Mouse (Mus musculus) urinary bladder, adult 18-20 months (tissue): Measurements from ENCODE around the gene Xpnpep1.

Source experiments
- DNase-seq, 2 experiments: peaks; one replicate each; pipeline ENCODE4 v3.0.0; 2022; ENCODE audit warnings: low spot score in 2 of 2, mixed read lengths in 2 of 2

Xpnpep1 gene

DNA sequence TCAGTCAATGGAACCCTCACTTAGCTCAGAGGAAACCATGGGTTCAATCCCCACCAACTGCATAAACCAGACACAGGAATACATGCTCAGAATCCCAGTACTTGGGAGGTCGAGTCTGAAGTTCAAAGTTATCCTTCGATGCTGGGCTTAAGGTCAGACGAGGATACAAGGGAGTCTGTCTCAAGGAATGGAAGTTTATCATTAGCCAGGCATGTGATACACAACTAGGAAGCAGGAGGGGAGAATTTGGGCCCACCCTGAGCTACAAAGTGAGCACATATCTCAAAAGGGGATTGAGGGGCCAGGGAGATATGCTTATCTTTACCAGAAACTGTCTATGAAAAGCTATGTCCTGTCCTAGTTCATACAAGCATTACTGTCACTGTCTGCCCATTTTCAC lies 7.4 kb downstream of the Xpnpep1 start:
- DNase-seq, result no peak

DNA sequence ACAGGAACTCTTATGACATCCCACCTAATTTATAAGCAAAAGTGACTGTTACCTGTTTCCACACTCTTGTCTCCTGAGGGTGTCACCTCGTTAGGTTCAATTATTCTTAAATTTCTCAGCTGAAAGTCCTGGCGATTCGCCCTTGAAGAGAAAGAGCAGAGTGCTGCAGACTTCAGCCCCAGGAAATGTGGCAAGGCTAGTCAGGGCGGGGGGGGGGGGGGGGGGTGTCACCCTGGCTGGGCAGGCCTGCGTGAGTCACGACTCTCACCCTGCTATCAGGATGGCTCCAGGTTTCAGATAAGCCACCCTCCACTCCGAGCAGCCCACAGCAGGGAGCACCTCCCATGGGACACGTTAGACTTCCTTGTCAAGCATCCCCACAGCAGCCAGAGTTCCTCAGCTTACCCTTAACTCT lies 8.1 kb downstream of the Xpnpep1 start:
- no peak for DNase-seq

DNA sequence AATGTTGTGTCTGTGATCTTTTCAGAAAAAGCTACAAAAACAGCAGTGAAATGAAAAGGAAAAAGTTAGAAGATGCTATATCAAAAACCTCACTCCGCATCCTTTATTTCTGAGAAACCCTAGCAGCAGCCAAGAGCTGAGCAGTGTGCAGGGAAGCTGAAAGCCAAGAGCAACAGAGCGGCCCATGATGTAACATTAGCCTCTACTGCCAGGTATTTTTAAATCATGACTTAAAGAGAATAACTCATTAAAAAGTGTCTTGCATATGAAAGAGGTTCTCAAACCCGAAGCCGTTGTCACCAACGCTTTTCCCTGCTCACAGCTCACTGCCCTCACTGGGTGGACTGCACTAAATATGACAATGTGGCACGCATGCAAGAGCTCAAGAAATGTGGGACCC lies 9.7 kb downstream of the Xpnpep1 start:
- DNase-seq, result no peak

DNA sequence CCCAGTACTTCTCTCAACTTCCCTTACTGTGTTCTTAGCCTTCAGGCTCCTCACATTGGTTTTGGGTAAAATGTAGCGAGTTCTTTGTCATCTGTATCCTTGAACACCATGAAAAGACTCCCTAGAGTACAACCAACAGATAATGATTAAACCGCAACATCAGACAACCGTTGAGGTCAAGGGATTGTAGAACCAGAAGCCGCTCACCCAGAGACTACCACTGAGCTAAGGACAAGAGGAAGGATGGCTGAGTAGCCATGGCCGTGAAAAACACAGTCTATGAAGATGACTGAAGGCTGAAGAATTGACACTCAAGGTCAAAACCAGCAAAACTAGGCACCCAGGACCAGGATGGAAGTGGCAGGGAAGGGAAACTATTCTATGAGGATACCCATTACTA lies 10.3 kb downstream of the Xpnpep1 start:
- no peak for DNase-seq

DNA sequence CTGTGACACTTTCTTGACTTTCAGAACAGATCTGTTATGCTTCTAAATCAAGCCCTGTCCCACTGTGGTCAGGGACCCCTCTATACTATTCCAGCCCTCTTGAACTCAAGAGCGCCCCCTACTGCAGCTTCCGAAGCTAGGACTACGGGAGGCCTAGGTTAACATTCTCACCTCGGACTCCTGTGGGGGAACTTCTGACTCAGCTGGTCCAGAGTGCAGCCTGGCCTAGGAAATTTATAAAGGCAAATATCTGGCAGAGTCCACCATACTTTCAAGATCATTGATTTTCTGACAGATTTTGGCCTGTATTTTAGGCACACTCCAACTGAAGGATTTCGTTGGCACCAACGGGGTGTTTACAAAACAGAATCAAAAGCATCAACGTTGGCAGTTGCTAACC lies 11.0 kb downstream of the Xpnpep1 start:
- DNase-seq, result no peak

DNA sequence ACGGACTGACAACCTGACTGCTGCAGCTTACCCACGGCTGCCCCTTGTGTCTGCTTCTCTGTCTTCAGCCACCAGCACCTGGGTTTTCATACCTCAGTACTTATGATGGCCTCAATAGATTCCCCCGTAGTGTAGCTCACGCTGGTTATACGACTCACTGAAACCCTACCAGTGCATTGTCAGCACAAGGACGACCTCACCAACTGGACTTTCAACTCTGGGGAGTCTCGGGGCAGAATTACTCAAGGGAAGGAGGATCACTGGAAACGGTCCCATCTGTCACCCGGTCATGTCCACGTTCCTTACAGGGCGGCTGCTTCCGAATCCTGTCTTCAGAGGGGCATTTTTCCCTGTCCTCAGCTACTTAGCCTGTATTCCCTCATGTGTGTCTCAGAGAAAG lies 11.8 kb downstream of the Xpnpep1 start:
- no peak for DNase-seq

DNA sequence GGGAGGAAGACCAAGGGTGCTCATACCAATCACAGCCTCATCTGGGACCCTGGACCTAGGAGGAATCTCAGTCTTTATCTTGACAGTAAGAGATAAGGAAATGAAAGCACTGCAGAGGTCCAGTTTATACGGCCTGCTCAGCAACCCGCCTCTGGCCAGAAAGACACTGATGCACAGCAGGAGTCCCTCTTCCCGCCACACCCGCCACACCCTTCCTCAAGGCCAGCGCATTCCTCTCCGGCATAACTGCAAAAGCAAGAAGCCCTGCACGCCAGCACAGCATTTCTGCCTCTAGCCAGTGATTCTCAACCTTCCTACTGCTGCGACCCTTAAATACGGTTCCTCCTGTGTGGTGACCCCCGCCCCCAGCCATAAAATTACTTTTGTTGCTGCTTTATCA lies 16.8 kb downstream of the Xpnpep1 start:
- DNase-seq, result peak in 1 of 2 experiments; percentile 41

DNA sequence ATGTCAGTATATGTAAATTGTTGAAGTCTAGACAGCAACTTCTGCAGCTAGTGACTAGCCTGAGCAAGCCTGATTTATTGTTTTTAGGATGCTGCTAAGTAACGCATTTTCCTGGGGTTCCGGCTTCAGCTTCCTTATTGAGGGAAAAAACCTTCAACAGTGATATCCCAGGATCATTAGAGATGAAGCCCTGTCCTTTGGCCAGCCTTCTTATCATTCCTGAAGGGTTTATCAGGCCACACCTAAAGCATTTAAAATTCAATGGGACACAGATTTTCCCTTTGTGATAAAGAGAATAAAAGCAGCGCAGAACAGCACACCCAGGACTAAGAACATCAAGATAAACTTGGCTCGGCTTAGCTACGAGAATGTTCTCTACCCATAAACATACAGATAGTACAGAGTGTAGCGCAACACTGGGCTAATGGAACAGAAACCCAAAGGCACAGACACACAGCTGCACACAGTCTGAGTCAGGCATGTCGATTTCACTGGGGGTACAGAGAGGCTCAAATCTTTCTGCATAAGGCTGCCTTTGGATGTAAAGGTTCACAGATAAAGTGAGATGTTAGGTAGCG lies 17.9 kb downstream of the Xpnpep1 start:
- DNase-seq, result no peak

DNA sequence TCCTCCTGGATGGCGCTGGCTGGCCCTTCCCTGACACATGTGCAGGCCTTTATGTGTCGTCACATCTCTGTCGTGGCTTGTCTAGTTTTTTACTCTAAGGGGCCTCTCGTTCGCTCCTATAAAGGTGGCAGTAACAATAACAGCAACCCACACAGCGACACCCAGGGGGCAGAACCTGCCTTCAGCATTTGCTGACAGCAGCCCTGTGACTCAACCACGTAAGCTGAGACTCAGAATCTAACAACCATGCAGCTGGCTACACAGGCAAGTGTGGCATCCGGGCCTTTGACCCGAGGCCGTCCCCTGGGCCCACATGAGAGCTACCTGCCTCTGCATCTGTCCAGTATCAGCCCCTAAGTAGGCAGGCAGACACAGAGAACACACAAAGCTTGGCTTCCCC lies 18.5 kb downstream of the Xpnpep1 start:
- no peak for DNase-seq

DNA sequence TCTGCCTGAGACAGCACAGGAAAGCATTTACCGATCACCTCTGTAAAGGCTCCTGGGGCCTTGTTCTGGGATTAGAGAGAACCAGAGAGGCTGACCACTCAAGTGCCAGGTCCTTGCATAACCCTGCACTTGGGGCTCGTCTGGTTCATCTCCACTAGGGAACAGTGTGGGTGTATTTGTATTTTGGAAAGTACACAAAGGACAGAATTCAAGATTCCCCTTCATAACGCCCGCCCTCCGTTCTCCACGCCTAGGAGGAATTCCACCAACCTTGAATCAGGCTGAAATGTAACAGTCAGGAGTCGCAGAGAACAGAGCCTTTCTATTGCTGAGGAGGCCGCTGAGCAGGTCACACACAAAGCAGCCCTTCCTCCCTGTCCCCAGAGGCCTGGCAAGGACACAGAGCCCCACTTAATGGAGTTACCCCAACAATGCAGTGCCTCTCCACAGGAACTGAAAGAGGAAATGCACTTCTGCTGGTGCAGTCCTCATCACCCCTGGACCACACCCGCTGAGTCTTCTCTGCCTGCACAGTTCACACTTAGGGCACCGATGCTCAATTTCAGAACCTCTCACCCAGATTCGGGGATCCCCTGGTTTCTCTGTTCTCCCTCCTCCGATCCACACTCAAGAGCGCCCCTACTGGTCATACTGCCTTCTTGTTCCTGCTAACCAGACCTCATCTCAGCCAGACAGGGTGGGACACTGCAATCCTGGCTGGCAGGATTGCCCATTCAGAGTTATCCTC lies 20.1 kb downstream of the Xpnpep1 start:
- peak in 1 of 2 experiments; percentile 53 for DNase-seq

DNA sequence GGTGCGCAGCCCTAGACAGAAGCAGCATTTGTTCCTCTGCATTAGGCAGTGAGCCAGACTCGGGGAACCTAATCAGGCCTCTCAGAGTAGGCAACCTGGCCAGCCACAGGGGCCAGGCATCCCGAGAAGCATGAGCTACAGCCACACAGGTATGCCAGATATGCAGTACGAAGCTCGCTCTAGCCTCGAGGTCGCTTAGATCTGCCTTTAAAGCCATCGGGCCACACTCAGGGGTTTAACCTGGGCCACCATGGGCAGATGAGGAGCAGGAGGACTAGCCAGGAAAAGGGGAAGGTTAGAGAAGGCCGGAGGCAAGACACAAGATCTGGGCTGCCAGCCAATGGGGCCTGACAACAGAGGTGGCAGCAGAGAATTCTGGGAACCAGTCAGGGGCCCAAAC lies 22.1 kb downstream of the Xpnpep1 start:
- no peak for DNase-seq

DNA sequence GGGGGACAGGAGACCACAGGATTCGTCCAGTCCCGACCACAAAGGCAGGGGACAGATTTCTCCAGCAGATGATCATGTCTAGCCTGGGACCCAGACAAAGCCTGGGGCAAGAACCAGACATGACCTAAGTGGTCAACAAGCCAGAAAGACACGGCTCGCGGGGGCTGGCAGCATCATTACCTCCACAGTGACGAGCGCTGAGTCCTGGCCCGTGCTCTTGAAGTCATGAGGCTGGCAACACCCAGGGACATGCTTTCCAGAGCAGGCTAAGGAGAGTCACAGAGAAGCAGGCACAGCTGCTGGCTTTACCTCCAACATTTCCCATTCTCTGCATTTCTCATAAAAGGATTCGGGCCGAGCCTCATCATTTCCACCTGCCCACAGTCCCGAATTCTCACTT lies 22.8 kb downstream of the Xpnpep1 start:
- no peak for DNase-seq

DNA sequence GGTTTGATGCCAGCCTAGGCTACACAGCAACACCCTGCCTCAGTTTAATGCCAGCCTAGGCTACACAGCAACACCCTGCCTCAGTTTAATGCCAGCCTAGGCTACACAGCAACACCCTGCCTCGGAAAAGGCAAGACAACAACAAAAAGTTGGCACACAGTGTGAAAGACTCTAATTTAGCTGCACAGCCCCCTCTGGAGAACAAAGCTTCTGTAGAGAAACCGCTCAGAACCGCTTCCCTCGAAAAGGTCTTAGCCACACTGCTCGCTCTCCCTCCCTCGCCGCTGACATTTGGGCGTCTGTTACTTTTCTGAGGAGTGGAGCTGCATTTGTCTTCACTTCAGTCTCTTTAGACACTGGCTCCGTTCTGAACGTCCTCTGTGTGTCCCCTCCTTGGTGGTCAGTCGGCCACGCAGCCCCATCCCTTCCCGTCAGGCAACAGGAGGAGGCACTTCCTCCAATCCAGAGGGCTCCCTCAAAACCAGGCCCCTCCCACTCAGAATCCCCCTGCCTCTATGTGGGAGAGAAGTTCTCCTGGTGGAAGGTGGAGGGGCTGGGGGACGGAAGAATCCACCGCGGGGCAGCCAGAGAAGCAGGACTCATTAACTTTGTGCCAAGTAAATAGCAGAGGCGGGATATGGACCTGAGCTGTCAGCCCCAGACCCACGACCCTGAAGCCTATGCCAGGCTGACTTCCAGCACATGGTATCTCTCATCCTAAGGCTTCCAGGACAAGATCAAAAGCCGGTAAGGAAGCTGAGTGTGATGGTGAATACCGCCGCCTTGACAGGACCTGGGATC lies 24.9 kb downstream of the Xpnpep1 start:
- DNase-seq, result no peak

DNA sequence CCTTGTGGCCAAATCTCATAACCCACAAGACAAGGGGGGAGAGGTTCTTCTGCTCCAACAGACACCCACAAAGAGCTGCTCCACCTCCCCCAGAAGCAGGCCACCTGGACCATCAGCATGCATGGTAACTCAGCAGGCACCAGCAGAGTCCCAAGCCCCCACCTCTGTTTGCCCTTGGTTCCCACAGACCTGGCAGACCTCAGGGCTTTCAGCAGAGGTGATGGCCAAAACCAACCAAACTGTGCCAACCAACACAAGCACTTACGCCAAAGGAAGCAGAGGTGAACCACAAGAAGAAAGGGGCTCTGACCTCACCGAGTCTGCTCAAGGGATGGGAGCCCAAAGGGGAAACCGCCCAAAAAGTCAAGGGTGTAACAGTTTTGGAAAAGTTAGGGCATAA lies 26.3 kb downstream of the Xpnpep1 start:
- DNase-seq, result no peak

DNA sequence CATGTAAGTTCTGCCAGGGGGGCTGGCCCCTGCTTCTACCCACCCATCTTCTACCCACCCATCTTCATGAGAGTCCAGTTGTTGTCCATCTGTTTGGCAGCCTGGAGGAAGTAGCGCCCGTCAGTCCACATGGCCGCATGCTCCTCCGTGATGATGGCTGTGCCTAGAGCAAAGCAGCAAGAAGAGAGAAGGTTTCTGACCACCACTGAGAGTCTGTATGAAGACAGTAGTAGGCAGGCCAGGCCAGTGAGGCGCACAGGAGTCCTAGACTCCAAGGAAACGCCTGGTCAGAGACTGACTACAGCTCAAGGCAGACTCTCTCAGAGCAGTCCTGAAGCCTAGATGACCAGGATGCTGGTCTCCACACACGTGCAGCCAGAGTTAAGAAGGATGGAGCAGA lies 26.7 kb downstream of the Xpnpep1 start:
- no peak for DNase-seq

DNA sequence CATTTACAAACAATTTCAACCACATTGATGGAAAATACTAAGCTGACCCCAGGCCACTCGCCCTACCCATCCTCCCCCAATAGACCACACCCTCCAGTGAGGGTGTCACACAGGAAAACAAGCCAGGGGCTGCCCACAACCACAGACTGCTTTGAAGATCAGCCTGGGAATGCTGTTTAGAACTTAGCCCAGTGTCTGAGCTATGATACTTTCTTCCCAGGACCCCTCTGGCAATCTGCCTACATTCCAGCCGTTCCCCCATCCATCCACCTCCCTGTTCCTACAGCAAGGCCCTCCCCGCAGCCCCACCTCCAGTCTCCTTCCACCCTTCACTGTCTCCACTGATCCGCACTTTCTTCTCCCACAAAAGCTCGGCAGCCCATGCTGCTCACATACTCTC lies 29.1 kb downstream of the Xpnpep1 start:
- no peak for DNase-seq

DNA sequence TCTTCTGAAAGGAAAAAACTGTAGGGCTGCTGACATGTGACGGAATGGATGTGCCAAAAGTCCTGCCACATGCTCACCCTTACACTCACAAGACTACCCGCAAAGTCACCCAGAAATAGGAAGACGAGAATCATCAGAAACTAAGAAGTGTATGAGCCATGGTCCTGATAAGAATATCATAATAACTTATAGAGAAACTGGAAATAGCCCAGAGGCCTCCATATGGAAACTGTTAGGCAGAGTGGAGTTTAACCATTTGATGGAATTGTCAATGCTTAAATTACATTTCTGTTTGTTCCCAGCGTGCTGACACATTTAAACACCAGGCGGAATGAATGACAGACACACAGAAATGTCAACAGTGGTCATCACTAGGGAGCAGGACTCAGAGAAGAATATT lies 31.1 kb downstream of the Xpnpep1 start:
- DNase-seq, result no peak

DNA sequence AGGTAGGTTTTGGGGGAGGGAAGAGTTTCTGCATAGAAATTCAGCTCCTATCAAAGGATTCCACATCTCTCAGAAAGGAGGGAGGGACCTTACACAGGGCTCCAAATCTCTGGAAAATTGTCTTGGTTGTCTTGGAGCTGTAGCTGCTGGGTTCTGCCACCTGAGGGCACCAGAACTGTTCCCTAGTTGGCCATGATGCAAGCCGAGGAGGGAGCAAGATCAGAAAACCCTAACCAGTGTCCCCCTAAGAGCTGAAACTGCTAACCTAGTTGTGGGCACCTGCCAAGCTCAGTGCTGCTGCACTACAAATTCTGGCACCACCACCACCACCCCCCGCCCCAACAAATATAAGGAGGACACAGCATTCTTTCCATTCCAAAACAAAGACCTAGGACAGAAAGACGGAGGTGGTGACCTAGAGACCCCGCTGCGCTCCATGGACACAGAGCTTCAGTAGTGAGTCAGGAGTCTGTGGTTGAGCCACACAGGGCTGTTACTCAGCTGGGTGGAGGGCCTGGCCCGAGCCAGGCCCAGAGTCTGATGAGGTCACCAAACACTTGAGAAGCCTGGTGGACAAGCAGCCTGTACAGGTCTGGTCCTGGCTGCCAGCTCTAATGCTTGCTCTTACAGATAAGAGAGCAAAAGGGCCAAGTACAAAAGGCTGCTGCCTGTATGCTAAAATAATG lies 31.9 kb downstream of the Xpnpep1 start:
- peak in 1 of 2 experiments; percentile 63 for DNase-seq

DNA sequence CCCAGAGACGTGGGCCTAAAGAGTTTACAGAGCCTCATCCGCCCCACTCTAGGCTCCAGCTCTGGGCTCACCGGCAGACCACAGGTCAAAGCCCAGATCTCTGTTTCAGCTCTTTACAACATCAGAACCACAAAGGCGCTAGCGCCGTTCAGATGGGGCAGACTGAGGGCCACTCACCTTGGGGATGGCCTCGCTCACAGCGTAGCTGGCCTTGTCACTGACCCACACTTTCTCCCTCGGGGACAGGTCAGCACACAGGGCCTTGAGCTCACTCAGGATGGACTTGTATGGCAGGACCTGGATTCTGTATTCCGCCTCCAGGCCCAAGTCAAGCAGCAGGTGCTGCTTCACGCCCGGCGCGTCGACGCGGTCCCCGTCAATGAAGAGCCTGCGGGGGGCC lies 34.0 kb downstream of the Xpnpep1 start:
- no peak for DNase-seq

DNA sequence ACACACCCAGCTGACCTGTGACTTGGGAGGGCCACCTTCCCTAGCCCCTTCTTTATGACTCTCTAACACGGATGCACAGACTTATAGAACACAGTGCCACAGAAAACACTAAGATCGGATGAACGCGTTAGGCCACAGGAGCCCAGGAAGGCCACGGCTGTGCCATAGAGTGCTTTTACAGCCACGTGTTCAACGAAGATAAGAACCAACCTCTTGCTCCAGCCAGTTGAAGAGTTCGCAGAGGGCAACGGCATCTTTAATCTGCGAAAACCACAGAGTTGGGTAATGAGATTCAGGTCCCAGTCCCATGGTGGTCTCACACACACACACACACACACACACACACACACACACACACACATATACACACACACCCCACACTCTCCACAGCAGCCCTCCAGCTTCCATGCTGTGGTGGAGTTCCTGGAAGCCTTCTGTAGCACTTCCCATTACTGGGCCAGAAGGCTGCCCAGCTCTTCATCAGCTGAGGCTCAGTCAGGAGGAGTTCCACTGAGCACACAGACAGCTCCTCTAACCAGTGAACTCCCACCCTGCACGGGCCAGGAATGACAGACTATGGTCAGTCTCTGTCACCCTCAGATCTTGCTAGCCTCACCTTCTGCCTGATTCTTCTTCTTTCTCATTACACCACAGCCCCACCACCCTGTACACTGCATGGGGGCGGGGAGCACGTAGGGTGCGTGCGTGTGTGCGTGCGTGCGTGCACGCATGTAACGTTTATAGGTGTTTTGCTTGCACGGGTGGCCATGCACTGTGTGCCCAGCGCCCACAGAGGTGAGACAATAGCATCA lies 36.3 kb downstream of the Xpnpep1 start:
- no peak for DNase-seq
